ENCODE assay signal across 1 mouse cellular context in the genomic region with DNA sequence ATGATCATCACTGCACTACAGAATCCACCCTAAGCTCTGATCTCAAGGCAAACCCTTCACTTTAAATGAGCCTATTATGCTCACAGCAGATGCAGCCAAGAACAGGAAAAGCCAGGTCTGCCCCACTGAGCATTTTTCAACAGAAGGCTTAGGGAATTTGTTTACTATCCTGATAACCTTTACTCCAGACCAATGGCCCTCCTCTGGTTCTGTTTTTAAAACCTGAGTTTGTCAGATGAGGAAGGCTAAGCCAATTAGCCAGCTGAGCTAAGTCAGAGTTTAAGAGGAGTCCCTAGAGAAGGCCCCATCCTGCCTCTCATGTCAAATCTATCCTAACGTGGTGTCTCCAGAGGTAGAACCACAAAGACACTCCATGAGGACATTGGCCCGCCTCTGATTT.
TF ChIP-seq lines count a peak whose summit lies in the region.

No protein-coding gene starts in this region.

TF ChIP-seq in MEL, 35 proteins besides CTCF, POLR2A, EP300 and RAD21 (continued from another document):
- TF ChIP-seq BHLHE40 (IDR thresholded peaks at IDR 0.05; ENCODE audit: borderline replicate concordance, low read depth, low read length) (no peak), USF1 (IDR thresholded peaks at IDR 0.05; ENCODE audit: low read depth, low read length) (no peak), ZKSCAN1 (IDR thresholded peaks at IDR 0.05; ENCODE audit: low read depth, low read length) (no peak), TCF12 (IDR thresholded peaks at IDR 0.05; ENCODE audit: low read depth, low read length) (no peak), ELF1 (IDR thresholded peaks at IDR 0.05; ENCODE audit: low read depth, low read length) (no peak), UBTF (IDR thresholded peaks at IDR 0.05; ENCODE audit: borderline replicate concordance, insufficient read depth, low read depth, low read length) (no peak), MYC (IDR thresholded peaks at IDR 0.05; ENCODE audit: low read depth, low read length) (no peak), MAFK (IDR thresholded peaks at IDR 0.05; ENCODE audit: borderline replicate concordance, low read depth, low read length) (no peak), ZMIZ1 (IDR thresholded peaks at IDR 0.05; ENCODE audit: low read depth, low read length) (no peak), ZC3H11A (IDR thresholded peaks at IDR 0.05; ENCODE audit: low read depth, low read length) (no peak)
